Mouse (Mus musculus): ENCODE data around the gene Gm20422.

GRCm38 (mm10) chr8:69789105-69789504 is 14.4 kb upstream of the Gm20422 start:
- no peak for TF ChIP-seq CTCF (IDR thresholded peaks at IDR 0.05; ENCODE audit: insufficient read depth, low read length)
- TF ChIP-seq POLR2A (IDR thresholded peaks at IDR 0.05; ENCODE audit: borderline replicate concordance, extremely low read depth, low read depth, low read length), result no peak

Measured in lung, adult 2 months (tissue).